Mouse (Mus musculus): ENCODE measurements around the gene Galns. TPM values are rescaled to one million over a fixed set of nuclear protein-coding genes. Genes with fewer than 3 reads are reported as not detected.

The Galns gene
- polyA plus RNA-seq, 1 experiment from 2014 or later = 4.5 TPM

DNA sequence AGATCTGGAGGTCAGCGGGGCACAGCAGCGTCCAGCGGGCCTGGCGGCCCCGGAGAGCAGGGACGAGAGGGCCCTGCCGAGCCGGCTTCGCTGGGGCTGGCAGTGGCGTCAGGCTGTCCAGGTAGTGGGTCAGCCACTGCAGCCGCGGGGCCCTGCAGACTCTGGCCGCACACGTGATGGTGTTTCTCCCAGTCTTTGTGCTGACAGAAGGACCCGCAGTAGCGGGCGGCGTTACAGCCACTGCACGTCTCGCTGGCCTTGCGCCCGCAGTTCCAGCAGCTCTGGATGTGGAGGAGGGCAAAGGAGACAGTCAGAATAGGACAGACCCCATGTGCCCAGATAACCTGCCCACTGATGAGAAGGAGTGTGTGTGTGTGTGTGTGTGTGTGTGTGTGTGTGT, 19.4 kb upstream of the Galns start:
- H3K9ac ChIP-seq (replicated peaks) = 0 out of 2 replicates have a peak overlapping the region, but pooled peaks have one; percentile 8
- no peaks in the 10 kb centered on the region for H3K27me3 ChIP-seq
- peaks cover 41% of the 10 kb centered on the region for H3K36me3 ChIP-seq
- no peak overlapping the region for H3K4me3 ChIP-seq
- H3K4me1 ChIP-seq = no peaks in the 10 kb centered on the region
- no peak overlapping the region for H3K27ac ChIP-seq (replicated peaks)
- no peak overlapping the region for H3K4me2 ChIP-seq (replicated peaks)
- no peak for ATAC-seq (replicated peaks)
- no peaks in the 10 kb centered on the region for H3K9me3 ChIP-seq
- 64% methylated on average over 22 of the region's 22 CpGs for WGBS

DNA sequence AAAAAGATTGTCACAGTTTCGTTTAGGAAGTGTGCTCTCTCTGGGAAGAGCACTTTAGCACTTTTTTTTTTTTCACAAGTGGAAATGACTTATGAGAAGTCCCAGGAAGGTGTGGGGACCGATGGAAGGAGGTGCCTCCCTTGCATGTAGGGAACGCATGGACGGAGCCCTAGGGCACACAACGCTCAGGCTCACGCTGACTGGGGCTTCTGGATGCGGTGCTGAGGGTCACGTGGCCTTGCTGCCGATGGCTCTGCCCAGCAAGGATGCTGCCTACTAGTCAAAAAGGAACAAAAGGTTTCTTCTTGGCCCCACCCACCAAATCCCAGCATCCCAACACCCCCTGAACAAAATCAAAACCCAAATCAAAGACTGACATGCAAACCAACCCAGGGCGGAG, 18.1 kb upstream of the Galns start:
- no peak for ATAC-seq (replicated peaks)
- Histone ChIP-seq H3K27ac (replicated peaks) (no peak overlapping the region), H3K36me3 (peaks cover 28% of the 10 kb centered on the region), H3K4me1 (no peaks in the 10 kb centered on the region), H3K4me2 (replicated peaks) (no peak overlapping the region), H3K9me3 (no peaks in the 10 kb centered on the region), H3K4me3 (no peak overlapping the region), H3K27me3 (no peaks in the 10 kb centered on the region), H3K9ac (replicated peaks) (no peak overlapping the region)
- WGBS = 17% methylated on average over 10 of the region's 10 CpGs

GRCm38 (mm10) chr8:122626896-122627295, 15.6 kb upstream of the Galns start:
- Histone ChIP-seq H3K4me1 (no peaks in the 10 kb centered on the region), H3K4me3 (no peak overlapping the region), H3K36me3 (peaks cover 10% of the 10 kb centered on the region; the same call in 1 of the 2 replicates), H3K27me3 (no peaks in the 10 kb centered on the region), H3K27ac (replicated peaks) (no peak overlapping the region), H3K4me2 (replicated peaks) (no peak overlapping the region), H3K9me3 (no peaks in the 10 kb centered on the region), H3K9ac (replicated peaks) (no peak overlapping the region)
- WGBS = 84% methylated on average over 2 of the region's 2 CpGs
- no peak for ATAC-seq (replicated peaks)

GRCm38 (mm10) chr8:122625811-122626210, 14.5 kb upstream of the Galns start:
- Histone ChIP-seq H3K36me3 (peaks cover 9% of the 10 kb centered on the region; the same call in 1 of the 2 replicates), H3K4me1 (no peaks in the 10 kb centered on the region), H3K27me3 (no peaks in the 10 kb centered on the region), H3K9ac (replicated peaks) (no peak overlapping the region), H3K27ac (replicated peaks) (no peak overlapping the region), H3K4me3 (no peak overlapping the region), H3K9me3 (no peaks in the 10 kb centered on the region), H3K4me2 (replicated peaks) (no peak overlapping the region)
- 85% methylated on average over 9 of the region's 9 CpGs for WGBS
- no peak for ATAC-seq (replicated peaks)

DNA sequence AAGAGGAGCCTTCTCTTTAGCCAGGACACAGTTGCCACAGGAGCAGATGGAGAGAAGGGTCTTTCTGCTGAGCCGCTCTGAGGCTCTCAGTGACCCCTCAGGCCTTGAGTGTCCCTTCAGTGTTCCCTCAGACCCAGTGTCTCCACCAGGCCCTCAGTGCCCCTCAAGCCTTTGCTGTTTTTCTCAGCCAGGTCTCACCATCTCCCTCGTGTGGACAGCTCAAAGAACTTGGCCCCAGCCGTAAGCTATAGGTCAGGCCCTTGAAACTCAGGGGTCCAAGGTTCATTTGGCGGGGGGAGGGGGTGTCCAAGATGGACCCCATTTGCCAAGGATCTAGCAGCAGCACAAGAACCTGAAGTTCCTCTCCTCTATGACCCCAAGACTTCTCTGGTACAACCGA, 13.4 kb upstream of the Galns start:
- ATAC-seq (replicated peaks) = no peak
- 76% methylated on average over 5 of the region's 5 CpGs for WGBS
- H3K27ac ChIP-seq (replicated peaks) = no peak overlapping the region

DNA sequence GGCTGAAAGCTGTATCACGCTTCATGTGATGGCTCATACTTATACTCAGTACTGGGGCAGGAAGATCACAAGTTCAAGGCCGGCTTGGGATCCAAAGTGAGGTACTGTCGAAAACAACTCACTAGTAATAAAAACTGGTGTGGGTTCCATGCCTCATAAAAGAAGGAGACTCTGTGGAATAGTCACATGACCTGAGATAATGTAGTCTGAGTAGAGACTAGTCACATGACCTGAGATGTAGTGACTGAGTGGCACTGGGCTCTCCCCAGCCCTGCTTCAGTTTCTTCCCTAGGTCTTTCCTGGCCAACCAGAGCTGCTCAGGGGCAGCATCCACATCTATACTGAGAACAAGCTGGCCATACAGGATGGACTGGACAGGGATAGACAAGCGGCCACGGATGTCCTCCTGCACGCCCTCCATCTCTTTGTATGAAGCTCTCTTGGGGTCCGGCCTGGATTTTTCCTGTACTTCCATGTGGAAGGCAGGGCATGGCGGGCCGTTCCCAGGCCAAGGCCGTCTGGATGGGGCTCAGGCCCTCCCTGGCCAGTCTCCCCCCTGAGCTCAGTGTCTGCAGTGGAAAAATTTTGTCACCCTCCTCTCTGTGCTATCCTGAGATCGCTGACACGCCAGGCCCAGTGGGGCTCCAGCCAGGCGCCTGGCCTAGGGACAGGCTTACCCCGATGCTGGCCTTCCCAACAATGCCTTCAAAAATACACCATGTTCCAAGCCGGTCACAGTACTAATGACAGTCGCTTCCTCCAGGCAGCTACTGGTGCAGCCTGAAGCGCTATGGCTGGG, 12.8 kb upstream of the Galns start:
- Histone ChIP-seq H3K27ac (replicated peaks) (no peak overlapping the region), H3K9ac (replicated peaks) (no peak overlapping the region), H3K4me1 (no peaks in the 10 kb centered on the region), H3K4me2 (replicated peaks) (no peak overlapping the region), H3K9me3 (no peaks in the 10 kb centered on the region), H3K36me3 (no peaks in the 10 kb centered on the region), H3K4me3 (no peak overlapping the region), H3K27me3 (no peaks in the 10 kb centered on the region)
- WGBS = 90% methylated on average over 17 of the region's 17 CpGs
- ATAC-seq (replicated peaks) = no peak

More for the DNA sequence above, 13.4 kb upstream of the Galns start:
- H3K9ac ChIP-seq (replicated peaks) = no peak overlapping the region
- no peaks in the 10 kb centered on the region for H3K27me3 ChIP-seq
- H3K4me1 ChIP-seq = no peaks in the 10 kb centered on the region
- no peaks in the 10 kb centered on the region for H3K36me3 ChIP-seq
- no peak overlapping the region for H3K4me3 ChIP-seq
- no peaks in the 10 kb centered on the region for H3K9me3 ChIP-seq
- no peak overlapping the region for H3K4me2 ChIP-seq (replicated peaks)

DNA sequence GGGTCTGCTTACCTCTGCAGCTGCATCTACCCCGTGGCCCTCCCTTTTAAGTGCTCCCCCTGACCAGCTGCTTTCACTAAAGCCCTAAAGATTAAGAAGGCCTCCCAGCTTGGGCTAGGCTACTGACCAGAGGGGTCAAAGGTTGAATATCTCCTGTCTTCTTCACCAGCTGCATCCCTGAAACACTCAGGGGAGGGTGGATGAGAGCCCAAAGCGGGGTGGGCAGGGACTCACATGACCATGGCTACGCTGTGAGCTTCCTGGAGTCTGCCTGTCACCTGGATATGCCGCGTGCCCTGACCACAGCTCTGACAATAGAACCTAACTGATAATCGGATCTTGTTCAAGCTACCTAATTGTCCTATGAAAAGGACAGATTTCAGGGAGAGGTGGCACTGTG, 11.5 kb upstream of the Galns start, which contains the start of gene Pabpn1l:
Gene Pabpn1l, minus strand, starts transcription at position 13 of the 400 bp plus-strand sequence.
- Histone ChIP-seq H3K9me3 (no peaks in the 10 kb centered on the region), H3K9ac (replicated peaks) (no peak within 1 kb of the TSS), H3K4me3 (no peak within 1 kb of the TSS), H3K4me1 (peaks cover 4% of the 10 kb centered on the region), H3K27ac (replicated peaks) (no peak within 1 kb of the TSS), H3K27me3 (no peaks in the 10 kb centered on the region), H3K36me3 (no peaks in the 10 kb centered on the region), H3K4me2 (replicated peaks) (no peak within 1 kb of the TSS)
- WGBS = 68% methylated on average over 6 of the region's 6 CpGs
- ATAC-seq (replicated peaks) = no peak

DNA sequence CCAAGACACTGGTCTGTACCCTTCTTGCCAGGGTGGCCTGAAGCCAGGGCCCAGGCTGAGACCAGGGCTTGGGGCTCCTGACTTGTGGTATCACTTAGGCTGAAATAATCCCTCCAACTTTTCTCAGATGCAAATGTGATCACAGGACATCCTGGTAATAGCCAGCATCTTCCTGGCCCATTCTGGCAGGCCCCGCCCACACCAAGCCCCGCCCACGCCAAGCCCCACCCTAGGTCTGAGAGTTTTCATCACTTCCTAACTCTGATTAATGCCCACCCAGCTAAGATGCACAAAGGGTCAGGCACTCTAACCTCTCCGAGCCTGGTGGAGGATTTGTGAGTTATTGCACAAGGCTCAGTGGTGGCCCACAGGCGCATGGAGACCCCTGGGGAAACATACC, 9.2 kb upstream of the Galns start:
- no peaks in the 10 kb centered on the region for H3K36me3 ChIP-seq
- H3K9ac ChIP-seq (replicated peaks) = no peak overlapping the region
- H3K27ac ChIP-seq (replicated peaks) = no peak overlapping the region
- no peak overlapping the region for H3K4me3 ChIP-seq
- whole genome bisulfite sequencing = 45% methylated on average over 5 of the region's 5 CpGs
- no peaks in the 10 kb centered on the region for H3K9me3 ChIP-seq
- no peaks in the 10 kb centered on the region for H3K27me3 ChIP-seq
- no peak for ATAC-seq (replicated peaks)
- peaks cover 4% of the 10 kb centered on the region for H3K4me1 ChIP-seq
- H3K4me2 ChIP-seq (replicated peaks) = no peak overlapping the region

DNA sequence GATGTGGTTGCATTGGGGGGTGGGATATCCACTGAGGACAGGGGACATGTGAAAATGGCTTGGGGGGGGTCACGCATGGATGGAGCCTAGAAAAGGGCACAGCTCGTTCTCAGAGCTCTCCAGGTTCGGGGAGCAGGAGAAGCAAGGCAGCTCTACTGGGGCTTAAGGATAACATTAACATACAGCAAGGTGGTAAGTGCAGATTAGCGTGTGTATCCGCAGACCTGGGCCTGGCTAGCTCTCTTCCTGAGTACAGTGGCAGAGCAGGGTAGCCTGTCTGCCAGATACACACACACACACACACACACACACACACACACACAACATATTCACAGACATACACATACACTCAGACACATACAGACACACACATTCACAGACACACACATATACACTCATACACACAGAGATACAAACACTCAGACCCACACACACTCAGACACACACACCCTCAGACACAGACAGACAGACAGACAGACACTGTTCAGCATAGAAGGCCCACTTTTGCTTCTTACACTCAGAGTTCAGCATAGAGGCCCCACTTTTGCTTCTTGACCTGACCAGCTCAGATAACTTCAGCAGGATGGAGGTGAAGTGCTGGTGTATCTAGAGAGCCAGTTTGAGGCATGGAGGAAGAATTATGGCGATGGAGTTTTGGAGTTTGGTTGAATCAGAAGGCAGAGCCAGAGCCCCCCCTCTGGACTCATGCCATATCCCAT, 7.6 kb upstream of the Galns start:
- Histone ChIP-seq H3K4me1 (peaks cover 4% of the 10 kb centered on the region), H3K9ac (replicated peaks) (no peak overlapping the region), H3K9me3 (no peaks in the 10 kb centered on the region), H3K4me3 (no peak overlapping the region), H3K27me3 (no peaks in the 10 kb centered on the region), H3K36me3 (no peaks in the 10 kb centered on the region), H3K4me2 (replicated peaks) (no peak overlapping the region), H3K27ac (replicated peaks) (no peak overlapping the region)
- 72% methylated on average over 6 of the region's 6 CpGs for WGBS
- no peak for ATAC-seq (replicated peaks)

GRCm38 (mm10) chr8:122617947-122618546, 6.8 kb upstream of the Galns start:
- H3K4me2 ChIP-seq (replicated peaks) = no peak overlapping the region
- no peak overlapping the region for H3K27ac ChIP-seq (replicated peaks)
- peak; percentile 23; the same call in 1 of the 2 replicates for ATAC-seq (replicated peaks)
- no peaks in the 10 kb centered on the region for H3K36me3 ChIP-seq
- WGBS = 38% methylated on average over 5 of the region's 7 CpGs
- no peak overlapping the region for H3K4me3 ChIP-seq
- no peak overlapping the region for H3K9ac ChIP-seq (replicated peaks)
- peaks cover 4% of the 10 kb centered on the region for H3K4me1 ChIP-seq
- H3K27me3 ChIP-seq = no peaks in the 10 kb centered on the region
- no peaks in the 10 kb centered on the region for H3K9me3 ChIP-seq

- WGBS = 74% methylated on average over 9 of the region's 9 CpGs
- Histone ChIP-seq H3K9me3 (no peaks in the 10 kb centered on the region), H3K27me3 (no peaks in the 10 kb centered on the region), H3K4me2 (replicated peaks) (no peak overlapping the region), H3K4me3 (no peak overlapping the region), H3K36me3 (no peaks in the 10 kb centered on the region), H3K27ac (replicated peaks) (no peak overlapping the region), H3K4me1 (peaks cover 17% of the 10 kb centered on the region), H3K9ac (replicated peaks) (no peak overlapping the region)
- no peak for ATAC-seq (replicated peaks)
These were observed 5.1 kb upstream of the Galns start for GRCm38 (mm10) chr8:122616181-122616905.
